Mouse (Mus musculus): ENCODE data around the gene Ly86.

DNA sequence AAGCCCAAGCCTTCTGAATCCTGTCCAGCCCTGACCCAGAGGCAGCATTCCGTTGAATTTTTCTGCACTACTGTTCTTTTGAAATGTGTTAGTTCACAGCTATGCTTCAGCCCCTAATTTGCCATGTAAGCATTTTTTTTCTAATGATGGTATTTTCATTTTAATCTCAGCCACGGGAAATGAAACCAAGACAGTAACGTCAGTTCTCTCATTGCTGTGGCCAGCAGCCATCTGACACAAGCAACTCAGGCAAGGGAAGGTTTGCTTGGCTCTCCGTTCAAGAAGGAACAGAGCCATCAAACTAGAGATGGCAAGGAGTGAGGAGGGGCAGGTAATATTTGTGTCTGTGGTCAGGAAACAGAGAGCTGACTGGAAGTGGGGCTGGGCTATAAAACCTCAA is 7.7 kb upstream of the Ly86 start:
- no peak for TF ChIP-seq POLR2A (IDR thresholded peaks at IDR 0.05; ENCODE audit: control insufficient read depth, low read depth, low read length)
- no peak for TF ChIP-seq CTCF (IDR thresholded peaks at IDR 0.05; ENCODE audit: control insufficient read depth, insufficient read depth, insufficient replicate concordance, low read depth, low read length)
